Mouse (Mus musculus) adrenal gland, postnatal 36 days (tissue): Measurements from ENCODE around the gene Olfr688. TPM values are rescaled to one million over a fixed set of nuclear protein-coding genes. Genes with fewer than 3 reads are reported as not detected.

Experiments
- DNase-seq, 2 experiments: peaks; one replicate each; pipeline ENCODE4 v3.0.0; 2021; ENCODE audit warnings: mixed read lengths in 1 of 2
- long read RNA-seq, 2 experiments: library from polyadenylated mRNA; stranded (forward); transcript quantifications; one replicate each; pipeline ENCODE4 v2.0.0; 2021; ENCODE audit warnings: borderline sequencing depth in 2 of 2
- total RNA-seq, 2 experiments: library from RNA; stranded (reverse); gene quantifications; 2 replicates each; pipeline ENCODE4 v1.2.3; 2021

Gene Olfr688
- total RNA-seq: not detected
- long read RNA-seq, experiment 1: 0 reads
- long read RNA-seq, experiment 2: 0 reads

- DNase-seq: no peak
Observed at GRCm38 (mm10) chr7:105287795-105288194, at the start of gene Olfr688. TSS of gene Olfr688 (plus strand) at chr7:105288095.

- DNase-seq: no peak
Observed at GRCm38 (mm10) chr7:105247671-105248070, 40.2 kb upstream of the Olfr688 start.

GRCm38 (mm10) chr7:105248197-105248596 is 39.7 kb upstream of the Olfr688 start:
- DNase-seq: no peak

- peak; percentile 45 to 62 for DNase-seq
Observed at GRCm38 (mm10) chr7:105256656-105257055, 31.2 kb upstream of the Olfr688 start.

- no peak for DNase-seq
Observed at GRCm38 (mm10) chr7:105272426-105272825, 15.5 kb upstream of the Olfr688 start.

- DNase-seq: no peak
Observed at GRCm38 (mm10) chr7:105290051-105290450, 2.2 kb downstream of the Olfr688 start.

- DNase-seq: no peak
Observed at GRCm38 (mm10) chr7:105310865-105311264, 23.0 kb downstream of the Olfr688 start, which contains the start of gene Olfr689. TSS of gene Olfr689 (plus strand) at chr7:105311165.

- DNase-seq: no peak
Observed at GRCm38 (mm10) chr7:105325302-105325701, 37.4 kb downstream of the Olfr688 start.

- no peak for DNase-seq
Observed at GRCm38 (mm10) chr7:105334004-105334403, 46.1 kb downstream of the Olfr688 start, which contains the start of gene Olfr690. TSS of gene Olfr690 (minus strand) at chr7:105334104.

Other genes starting within 250 kb of the Olfr688 start
- not detected for gene Olfr677, start 236.7 kb upstream of the Olfr688 start, total RNA-seq
- gene Olfr678, start 223.6 kb upstream of the Olfr688 start, total RNA-seq: not detected
- not detected for gene Olfr679, start 206.9 kb upstream of the Olfr688 start, total RNA-seq
- not detected for gene Olfr680-ps1, start 195.3 kb upstream of the Olfr688 start, total RNA-seq
- gene Olfr681, start 171.3 kb upstream of the Olfr688 start, total RNA-seq: not detected
- gene Olfr683, start 141.1 kb upstream of the Olfr688 start, total RNA-seq: not detected
- not detected for gene Olfr684, start 124.4 kb upstream of the Olfr688 start, total RNA-seq
- gene Olfr685, start 102.1 kb upstream of the Olfr688 start, total RNA-seq: not detected
- gene Olfr686, start 80.6 kb upstream of the Olfr688 start, total RNA-seq: not detected
- not detected for gene Olfr689, start 23.1 kb downstream of the Olfr688 start, total RNA-seq
- gene Olfr690, start 46.0 kb downstream of the Olfr688 start, total RNA-seq: not detected
- gene Olfr691, start 54.2 kb downstream of the Olfr688 start, total RNA-seq: not detected
- not detected for gene Olfr692, start 80.1 kb downstream of the Olfr688 start, total RNA-seq
- gene Gm5901, start 86.9 kb downstream of the Olfr688 start, total RNA-seq: not detected
- 10 to 100 TPM; 25.9 to 27.1 TPM for gene Fam160a2, start 112.0 kb downstream of the Olfr688 start, total RNA-seq
- not detected for gene Cnga4, start 116.5 kb downstream of the Olfr688 start, total RNA-seq
- gene Cckbr, start 137.6 kb downstream of the Olfr688 start, total RNA-seq: not detected
- 10 to 100 TPM; 60.2 to 76.0 TPM for gene Cavin3, start 194.2 kb downstream of the Olfr688 start, total RNA-seq